Mouse (Mus musculus) forebrain, postnatal 0 days (tissue): ENCODE data around the gene Lhpp. TPM values are rescaled to one million over a fixed set of nuclear protein-coding genes. Genes with fewer than 3 reads are reported as not detected.

ENCODE experiments used
- ATAC-seq: fragments of 200-750 bp; cut with Nextera tagmentation; 2 replicates; pipeline ENCODE4 v1.8.0; 2017; ENCODE audit warnings: mild to moderate bottlenecking, moderate library complexity
- DNase-seq: peaks from one replicate; pipeline ENCODE4 v3.0.0-alpha.2; 2015
- H3K27ac ChIP-seq: fragments of 300-500 bp; sonication (generic); 2 replicates; pipeline ENCODE4 v1.5.1; 2014; ENCODE audit warnings: low read depth, mild to moderate bottlenecking, antibody characterized with exemption, low read length, moderate library complexity, mixed read lengths
- H3K27me3 ChIP-seq: fragments of 300-500 bp; sonication (generic); 2 replicates; pipeline ENCODE4 v1.6.1; 2014; ENCODE audit warnings: mild to moderate bottlenecking, low read length, mixed read lengths; ENCODE audit not compliant: insufficient read depth
- H3K36me3 ChIP-seq: fragments of 300-500 bp; sonication (generic); 2 replicates; pipeline ENCODE4 v1.6.1; 2014; ENCODE audit warnings: mild to moderate bottlenecking, moderate library complexity; ENCODE audit not compliant: insufficient read depth
- H3K4me1 ChIP-seq: fragments of 300-500 bp; sonication (generic); 2 replicates; pipeline ENCODE4 v1.6.1; 2014; ENCODE audit warnings: antibody characterized with exemption; ENCODE audit not compliant: insufficient read depth
- H3K4me2 ChIP-seq: fragments of 300-500 bp; sonication (generic); 2 replicates; pipeline ENCODE4 v1.6.1; 2014; ENCODE audit warnings: low read depth, mild to moderate bottlenecking, moderate library complexity
- H3K4me3 ChIP-seq: fragments of 300-500 bp; sonication (generic); 2 replicates; pipeline ENCODE4 v1.5.1; 2014; ENCODE audit warnings: low read depth, low read length, mixed read lengths
- H3K9ac ChIP-seq: fragments of 300-500 bp; sonication (generic); 2 replicates; pipeline ENCODE4 v1.6.1; 2014; ENCODE audit warnings: mild to moderate bottlenecking
- H3K9me3 ChIP-seq: fragments of 300-500 bp; sonication (generic); 2 replicates; pipeline ENCODE4 v1.6.1; 2016; ENCODE audit warnings: low read length
- CTCF ChIP-seq: sonication (generic); IDR thresholded peaks from 2 replicates; pipeline ENCODE4 v1.5.1; 2016; ENCODE audit warnings: antibody characterized with exemption, control low read depth, low read depth
- WGBS: fragments of 180-500 bp; shearing (Covaris S2); extraction: QIAGEN DNeasy Blood & Tissue Kit; methylation state at CpG from one replicate; pipeline ENCODE4 v1.1.7; 2014; 5-methylcytosine and 5-hydroxymethylcytosine counted together
- polyA plus RNA-seq: library from polyadenylated mRNA; unstranded; fragments of >200 nt; fragmentation: Nextera tagmentation; extraction: Ambion mirVana; gene quantifications from 2 replicates; pipeline ENCODE4 v1.2.1, GENCODE M21; 2015
- total RNA-seq: library from RNA; depleted of rRNA; stranded (reverse); fragments of >200 nt; gene quantifications from 2 replicates; pipeline ENCODE4 v1.2.3, GENCODE M21; 2014

Gene Lhpp
- total and polyA plus RNA-seq, 2 experiments from 2014 or later, result 40.7 to 53.8 TPM

GRCm38 (mm10) chr7:132587167-132587566, 23.3 kb upstream of the Lhpp start:
- ATAC-seq (no peak), DNase-seq (no peak)
- Histone ChIP-seq H3K4me3 (no peak overlapping the region), H3K4me2 (no peak overlapping the region), H3K9me3 (no peaks in the 10 kb centered on the region), H3K4me1 (no peaks in the 10 kb centered on the region), H3K9ac (no peak overlapping the region), H3K27ac (no peak overlapping the region), H3K27me3 (no peaks in the 10 kb centered on the region), H3K36me3 (no peaks in the 10 kb centered on the region)
- WGBS, result 71% methylated on average over 5 of the region's 5 CpGs
- TF ChIP-seq CTCF, result no peak

- Histone ChIP-seq H3K4me3 (no peak overlapping the region), H3K36me3 (no peaks in the 10 kb centered on the region), H3K9ac (no peak overlapping the region), H3K27me3 (no peaks in the 10 kb centered on the region), H3K4me1 (no peaks in the 10 kb centered on the region), H3K4me2 (no peak overlapping the region), H3K9me3 (no peaks in the 10 kb centered on the region), H3K27ac (no peak overlapping the region)
- WGBS, result 68% methylated on average over 5 of the region's 5 CpGs
- no peak for TF ChIP-seq CTCF
- no peak for DNase-seq
- no peak for ATAC-seq
Observed at GRCm38 (mm10) chr7:132589610-132590009, 20.8 kb upstream of the Lhpp start.

DNA sequence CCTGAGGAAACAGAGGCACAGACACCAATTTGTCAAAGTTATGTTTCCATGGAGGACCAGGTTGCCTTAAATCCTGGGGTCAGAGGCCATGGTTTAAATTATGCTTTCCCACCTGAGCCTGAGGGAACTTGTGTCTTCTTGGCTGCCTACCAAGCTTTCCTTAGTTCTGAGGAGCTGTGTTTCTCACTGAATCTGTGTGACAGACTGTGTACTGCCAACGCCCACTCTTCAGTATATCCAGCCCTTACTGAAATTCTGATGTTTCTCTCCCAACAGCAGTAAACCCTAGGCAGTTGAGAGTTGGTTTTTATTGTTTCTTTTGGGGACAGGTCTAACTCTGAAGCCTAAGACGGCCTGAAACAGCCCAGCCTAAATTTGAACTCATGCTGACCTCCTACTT, 16.7 kb upstream of the Lhpp start:
- Histone ChIP-seq H3K4me2 (no peak overlapping the region), H3K36me3 (no peaks in the 10 kb centered on the region), H3K27me3 (peaks cover 26% of the 10 kb centered on the region), H3K4me1 (peaks cover 8% of the 10 kb centered on the region; the same call in 1 of the 2 replicates), H3K9ac (no peak overlapping the region), H3K4me3 (no peak overlapping the region), H3K27ac (no peak overlapping the region), H3K9me3 (no peaks in the 10 kb centered on the region)
- WGBS, result 60% methylated on average over 2 of the region's 2 CpGs
- DNase-seq (no peak), ATAC-seq (no peak)
- TF ChIP-seq CTCF, result no peak

DNA sequence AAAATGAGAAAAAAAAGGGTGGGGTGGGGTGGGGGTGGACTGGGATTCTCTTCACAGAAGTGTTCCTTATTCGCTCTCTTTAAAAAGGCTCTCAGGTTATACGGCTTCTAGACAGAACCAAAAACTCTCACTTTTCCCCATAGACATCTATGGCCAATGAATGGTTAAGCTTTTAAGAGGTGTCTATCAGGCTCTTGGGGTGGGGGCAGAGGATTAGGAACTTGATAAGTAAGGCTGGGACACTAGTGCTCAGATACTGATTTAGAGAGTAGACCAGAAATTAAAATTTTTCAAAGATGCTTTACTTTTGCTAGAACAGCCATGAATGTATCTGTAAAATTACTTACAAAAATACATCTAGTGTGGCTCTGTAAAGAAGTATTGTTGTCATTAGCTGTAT, 16.1 kb upstream of the Lhpp start:
- Histone ChIP-seq H3K4me3 (no peak overlapping the region), H3K9ac (no peak overlapping the region), H3K4me2 (no peak overlapping the region), H3K36me3 (no peaks in the 10 kb centered on the region), H3K4me1 (peaks cover 10% of the 10 kb centered on the region; the same call in 1 of the 2 replicates), H3K27me3 (peaks cover 31% of the 10 kb centered on the region), H3K9me3 (no peaks in the 10 kb centered on the region), H3K27ac (no peak overlapping the region)
- DNase-seq (no peak), ATAC-seq (no peak)
- 90% methylated on average over 2 of the region's 2 CpGs for WGBS
- TF ChIP-seq CTCF, result no peak

DNA sequence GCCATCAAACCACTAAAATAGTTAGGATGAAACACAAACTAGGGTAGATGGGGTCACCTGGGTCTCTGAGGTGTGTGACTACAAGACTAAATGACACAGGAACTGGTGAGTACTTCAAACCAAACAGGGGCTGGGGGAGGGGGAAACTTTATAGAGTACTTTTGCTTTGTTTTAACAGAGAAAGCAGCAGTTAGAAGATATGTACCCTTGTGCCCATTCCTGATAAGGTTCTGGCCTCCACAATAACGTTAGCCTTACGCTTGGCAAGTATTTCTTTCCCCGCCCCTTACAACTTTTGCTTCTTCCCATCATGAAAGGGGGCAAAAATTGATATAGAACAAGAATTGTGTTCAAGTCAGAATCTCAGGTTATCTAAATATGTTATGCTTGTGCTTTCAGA, 14.7 kb upstream of the Lhpp start:
- DNase-seq (no peak), ATAC-seq (no peak)
- peaks cover 11% of the 10 kb centered on the region; the same call in 1 of the 2 replicates for H3K4me1 ChIP-seq
- no peaks in the 10 kb centered on the region for H3K36me3 ChIP-seq
- no peak overlapping the region for H3K4me2 ChIP-seq
- WGBS, result 77% methylated on average over 3 of the region's 3 CpGs
- no peak overlapping the region for H3K27ac ChIP-seq
- H3K9me3 ChIP-seq, result no peaks in the 10 kb centered on the region
- peaks cover 46% of the 10 kb centered on the region for H3K27me3 ChIP-seq
- no peak overlapping the region for H3K9ac ChIP-seq
- TF ChIP-seq CTCF, result no peak
- no peak overlapping the region for H3K4me3 ChIP-seq

GRCm38 (mm10) chr7:132596557-132597250, 13.7 kb upstream of the Lhpp start:
- DNase-seq, result no peak
- WGBS, result 5% methylated on average over 26 of the region's 26 CpGs
- TF ChIP-seq CTCF, result peak; percentile 49
- no peak for ATAC-seq
- Histone ChIP-seq H3K36me3 (no peaks in the 10 kb centered on the region), H3K4me2 (peak overlapping the region; percentile 91), H3K27me3 (peaks cover 55% of the 10 kb centered on the region), H3K9ac (peak overlapping the region; percentile 44), H3K4me1 (peaks cover 11% of the 10 kb centered on the region; the same call in 1 of the 2 replicates), H3K4me3 (peak overlapping the region; percentile 46), H3K27ac (no peak overlapping the region), H3K9me3 (no peaks in the 10 kb centered on the region)

DNA sequence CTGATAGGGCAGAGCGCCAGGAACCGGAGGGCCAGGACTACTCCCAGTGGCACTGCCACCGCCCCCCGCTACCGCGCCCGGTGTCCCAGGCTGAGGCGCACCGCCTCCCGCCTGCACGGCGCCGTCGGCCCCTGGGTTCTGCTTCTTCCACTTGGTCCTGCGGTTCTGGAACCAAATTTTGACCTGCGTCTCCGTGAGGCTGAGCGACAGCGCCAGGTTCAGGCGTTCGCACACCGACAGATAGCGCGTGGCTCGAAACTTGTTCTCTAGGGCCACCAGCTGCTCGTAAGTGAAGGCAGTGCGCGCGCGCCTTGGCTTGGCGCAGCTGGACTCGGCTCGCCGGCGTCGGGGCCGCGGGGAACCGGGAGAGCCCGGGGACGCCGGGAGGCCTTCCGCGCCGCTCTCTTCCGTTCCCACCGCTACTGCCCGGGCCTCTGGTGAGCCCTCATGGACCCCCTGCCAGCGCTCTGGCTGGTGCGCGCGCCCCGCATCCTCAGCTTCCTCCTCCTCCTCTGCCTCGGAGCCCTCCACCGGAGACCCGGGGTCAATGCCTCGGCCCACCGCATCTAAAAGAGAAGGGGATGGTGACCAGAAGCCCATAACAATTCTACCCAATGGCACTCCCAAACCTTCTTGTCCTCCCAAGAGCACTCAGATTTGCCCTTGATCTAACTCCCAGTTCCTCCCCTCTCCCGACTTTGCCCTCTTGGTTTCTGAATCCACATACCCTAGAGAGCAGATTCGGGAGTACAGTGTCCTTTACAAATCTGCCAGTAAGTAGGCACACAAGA, 13.0 kb upstream of the Lhpp start:
- H3K9me3 ChIP-seq, result no peaks in the 10 kb centered on the region
- TF ChIP-seq CTCF, result no peak
- peaks cover 11% of the 10 kb centered on the region; the same call in 1 of the 2 replicates for H3K4me1 ChIP-seq
- DNase-seq, result peak; percentile 44
- peak; percentile 43; the same call in 1 of the 2 replicates for ATAC-seq
- peak overlapping the region; percentile 91 for H3K4me2 ChIP-seq
- no peaks in the 10 kb centered on the region for H3K36me3 ChIP-seq
- WGBS, result 1% methylated on average over 54 of the region's 60 CpGs
- no peak overlapping the region for H3K27ac ChIP-seq
- peaks cover 62% of the 10 kb centered on the region for H3K27me3 ChIP-seq
- H3K4me3 ChIP-seq, result peak overlapping the region; percentile 46
- peak overlapping the region; percentile 44 for H3K9ac ChIP-seq
